Mouse (Mus musculus) megakaryocyte-erythroid progenitor cell, adult 5-6 weeks (primary cell): ENCODE measurements around the gene Macf1. TPM values are rescaled to one million over a fixed set of nuclear protein-coding genes. Genes with fewer than 3 reads are reported as not detected.
A peak's percentile ranks its signal among the peaks of the same experiment; 100 is the strongest.
"Not testable (repeated sequence)": the region's sequence is repeated elsewhere in the genome, so short reads cannot be mapped to it uniquely, and the experiment has no call there.

Source experiments
- ATAC-seq: replicated peaks from 2 replicates; pipeline ENCODE4 v1.8.0; 2016; ENCODE audit warnings: mild to moderate bottlenecking, inconsistent platforms; ENCODE audit not compliant: severe bottlenecking, poor library complexity, low FRiP score, low TSS enrichment
- total RNA-seq, 2 experiments: library from RNA; stranded (forward) in 1 of 2; stranded (reverse) in 1 of 2; fragments of 200-1000, 215-1000 nt in 1 of 2; fragments of >200 nt in 1 of 2; fragmentation: Nextera tagmentation in 1 of 2; gene quantifications; 2 replicates each; pipeline ENCODE4 v1.2.3; 2014 to 2017

Gene Macf1
- total RNA-seq, 2 experiments from 2014 or later: 101 to 111 TPM

DNA sequence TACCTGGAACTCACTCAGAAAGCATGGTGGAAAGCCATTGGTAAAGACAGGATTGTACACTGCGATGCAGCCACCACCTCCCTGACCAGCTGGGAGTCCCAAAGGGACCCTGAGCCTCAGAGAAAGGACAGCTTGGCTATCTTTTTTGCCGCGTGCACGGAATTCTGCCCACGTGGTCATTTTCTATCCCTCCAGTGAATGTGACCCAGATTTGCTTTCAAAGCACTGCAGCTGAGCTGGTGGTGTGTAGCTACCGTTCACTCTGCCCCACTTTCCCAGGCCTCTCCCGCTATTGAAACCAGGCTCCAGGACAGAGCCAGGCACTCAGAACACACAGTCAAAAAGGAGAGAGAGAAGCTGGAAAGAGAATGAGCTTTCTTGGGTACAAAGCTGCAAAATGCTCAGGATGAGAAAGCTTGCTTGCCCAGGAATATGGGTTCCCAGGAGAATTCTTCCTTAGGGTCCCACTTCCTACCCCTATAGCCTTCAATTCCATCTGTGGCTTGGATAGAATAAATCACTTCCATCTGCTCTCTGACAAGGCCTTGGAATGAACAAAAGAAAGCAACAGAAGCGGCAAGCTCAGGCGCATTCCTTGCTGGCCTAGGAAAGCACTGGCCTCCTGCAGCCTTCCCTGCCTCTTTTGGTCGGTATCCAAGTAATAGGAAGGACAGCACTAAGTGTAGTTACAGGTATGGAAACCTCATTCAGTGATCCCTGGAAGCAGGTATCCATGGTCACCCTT, 6.9 kb downstream of the Macf1 start:
- no peak for ATAC-seq

DNA sequence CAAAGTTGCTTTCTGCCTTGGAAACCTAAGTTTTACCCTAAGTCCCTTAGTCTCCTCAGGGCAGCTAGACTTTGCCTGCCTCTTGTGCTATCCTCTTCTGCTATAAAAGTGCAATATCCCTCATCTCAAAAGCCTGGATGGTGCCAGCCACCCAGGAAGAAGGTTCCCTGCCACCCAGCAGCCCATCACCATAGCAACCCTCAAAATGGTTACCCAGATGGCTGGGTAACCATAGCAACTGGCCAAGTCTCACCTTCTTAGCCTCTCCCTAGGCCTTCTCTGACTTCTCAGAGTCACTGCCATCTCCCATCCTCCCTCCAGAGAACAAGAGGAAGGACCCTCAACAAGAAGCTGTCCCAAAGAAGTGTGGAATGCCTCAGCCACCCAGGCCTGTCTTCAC, 13.6 kb downstream of the Macf1 start:
- no peak for ATAC-seq

DNA sequence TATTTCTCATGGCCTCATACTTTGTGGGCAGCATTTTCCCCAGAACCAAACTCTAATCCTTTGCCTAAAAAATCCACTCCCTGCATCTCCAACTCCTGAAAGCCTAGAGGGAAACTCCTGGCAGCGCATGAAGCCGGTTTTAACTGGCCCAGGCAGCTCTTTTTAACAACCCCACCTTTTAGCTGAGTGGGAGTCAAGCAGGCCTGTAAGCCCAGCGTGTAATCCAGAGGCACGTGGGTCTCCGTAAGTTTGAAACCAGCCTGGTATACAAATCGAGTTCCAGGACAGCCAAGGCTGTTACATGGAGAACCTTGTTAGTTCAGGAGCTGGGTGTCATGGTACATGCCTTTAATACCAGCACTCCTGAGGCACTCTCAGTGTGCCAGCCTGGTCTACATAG, 14.5 kb downstream of the Macf1 start:
- no peak for ATAC-seq

DNA sequence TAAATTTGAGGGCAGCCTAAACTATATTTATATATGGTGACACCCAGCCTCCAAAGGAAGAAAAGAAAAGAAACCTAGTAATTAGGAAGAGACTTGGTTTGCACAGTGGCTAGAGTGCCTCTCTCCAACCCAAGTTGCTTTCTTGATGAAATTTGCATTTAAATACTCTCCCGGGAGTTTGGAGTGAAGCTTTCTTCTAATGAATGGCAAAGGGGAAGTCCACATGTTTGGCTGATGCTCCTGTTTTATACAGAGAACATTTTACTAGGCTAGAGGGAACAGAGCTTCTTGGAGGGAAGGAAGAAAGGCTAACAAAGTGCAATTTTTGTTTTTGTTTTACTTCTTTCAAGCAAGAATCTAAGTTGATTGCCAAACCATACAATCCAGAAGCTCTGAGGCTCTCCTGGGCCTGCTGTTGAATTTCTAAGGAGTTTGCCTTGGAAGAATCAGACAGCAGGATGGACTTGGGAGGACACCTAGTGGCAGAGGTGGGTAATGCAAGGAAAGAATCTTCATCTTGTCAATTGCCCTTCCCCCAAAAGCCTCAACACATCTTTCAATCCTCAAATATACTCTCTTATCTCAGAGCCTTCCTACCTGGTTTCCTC, 16.8 kb downstream of the Macf1 start:
- ATAC-seq: no peak

DNA sequence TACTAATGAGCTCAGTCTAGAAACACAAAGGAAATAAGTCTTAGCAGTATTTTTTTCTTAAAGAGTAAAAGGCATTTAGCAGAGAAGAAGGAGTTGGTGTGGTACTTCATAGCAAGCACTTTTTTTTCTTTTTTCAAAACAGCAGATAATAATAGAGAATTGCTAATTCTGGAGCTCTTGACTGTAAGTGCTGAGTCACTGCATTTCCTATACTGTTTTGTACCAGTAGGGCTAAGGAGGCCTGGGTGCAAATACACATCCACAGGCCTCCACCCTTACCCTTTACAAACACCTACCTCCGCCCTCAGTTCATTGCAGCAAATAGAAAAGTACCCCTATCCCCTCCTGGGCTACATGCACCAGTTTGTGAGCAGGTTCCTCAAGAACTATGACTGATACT, 17.6 kb downstream of the Macf1 start:
- peak; percentile 39; the same call in 1 of the 2 replicates for ATAC-seq

DNA sequence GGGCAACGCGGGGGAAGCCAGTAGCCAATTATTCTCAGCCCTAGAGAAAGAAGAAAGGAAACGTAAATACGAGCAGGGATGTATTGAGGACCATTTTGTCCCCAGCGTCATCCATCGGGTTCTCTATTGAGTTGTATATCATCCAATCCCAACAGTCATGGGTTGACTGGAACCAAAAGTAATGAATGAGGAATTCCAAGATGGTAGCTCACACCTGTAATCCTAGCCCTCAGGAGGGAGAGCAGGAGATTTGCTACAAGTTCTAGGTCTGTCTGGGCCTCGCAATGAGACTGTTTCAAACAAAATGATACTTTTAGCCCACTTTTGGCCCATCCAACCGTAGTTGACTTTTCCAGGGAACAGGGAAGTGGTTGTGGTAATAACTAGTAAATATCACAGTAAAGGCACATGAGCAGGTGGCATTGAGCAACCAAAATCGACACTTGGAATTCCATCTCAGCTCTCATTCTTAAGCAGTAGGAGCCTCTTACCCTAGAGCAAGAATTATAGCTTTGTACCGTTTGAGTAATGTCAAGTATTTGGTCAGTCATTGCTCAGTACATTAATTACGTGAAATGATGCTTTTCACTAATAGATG, 18.4 kb downstream of the Macf1 start:
- no peak for ATAC-seq

DNA sequence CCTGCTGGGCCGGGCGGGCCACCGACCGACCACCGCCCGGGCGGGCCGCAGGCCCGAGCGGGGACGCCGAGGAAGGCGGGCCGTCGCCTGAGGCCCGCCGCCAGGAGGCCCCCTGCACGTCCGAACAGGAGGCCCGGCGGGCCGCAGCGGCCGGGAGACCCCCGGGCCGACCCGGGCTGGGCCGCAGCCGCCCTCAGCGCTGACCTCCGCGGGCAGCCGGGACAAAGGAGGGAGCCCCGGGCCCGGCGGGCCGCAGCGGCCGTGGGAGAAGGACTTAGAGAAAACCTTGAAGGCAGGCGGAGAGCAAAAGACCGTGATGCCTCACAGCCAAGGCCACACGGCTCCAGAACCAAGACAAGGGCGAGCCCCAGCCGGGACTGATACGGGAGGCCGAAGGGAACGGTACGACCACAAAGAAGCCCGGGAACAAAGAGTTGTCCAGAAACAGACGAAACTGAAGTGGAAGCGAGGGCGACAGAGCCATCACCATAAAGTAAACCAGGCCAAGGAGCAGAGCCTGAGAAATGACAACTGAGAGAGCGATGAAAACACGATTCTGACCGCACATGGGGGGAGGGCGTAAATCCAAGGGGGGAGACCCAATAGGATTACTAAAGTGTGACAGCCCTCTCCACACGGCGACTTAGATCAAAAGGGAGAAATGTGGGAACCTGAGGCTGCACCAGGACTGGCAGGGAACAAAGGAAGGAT, 19.1 kb downstream of the Macf1 start:
- ATAC-seq: no peak

DNA sequence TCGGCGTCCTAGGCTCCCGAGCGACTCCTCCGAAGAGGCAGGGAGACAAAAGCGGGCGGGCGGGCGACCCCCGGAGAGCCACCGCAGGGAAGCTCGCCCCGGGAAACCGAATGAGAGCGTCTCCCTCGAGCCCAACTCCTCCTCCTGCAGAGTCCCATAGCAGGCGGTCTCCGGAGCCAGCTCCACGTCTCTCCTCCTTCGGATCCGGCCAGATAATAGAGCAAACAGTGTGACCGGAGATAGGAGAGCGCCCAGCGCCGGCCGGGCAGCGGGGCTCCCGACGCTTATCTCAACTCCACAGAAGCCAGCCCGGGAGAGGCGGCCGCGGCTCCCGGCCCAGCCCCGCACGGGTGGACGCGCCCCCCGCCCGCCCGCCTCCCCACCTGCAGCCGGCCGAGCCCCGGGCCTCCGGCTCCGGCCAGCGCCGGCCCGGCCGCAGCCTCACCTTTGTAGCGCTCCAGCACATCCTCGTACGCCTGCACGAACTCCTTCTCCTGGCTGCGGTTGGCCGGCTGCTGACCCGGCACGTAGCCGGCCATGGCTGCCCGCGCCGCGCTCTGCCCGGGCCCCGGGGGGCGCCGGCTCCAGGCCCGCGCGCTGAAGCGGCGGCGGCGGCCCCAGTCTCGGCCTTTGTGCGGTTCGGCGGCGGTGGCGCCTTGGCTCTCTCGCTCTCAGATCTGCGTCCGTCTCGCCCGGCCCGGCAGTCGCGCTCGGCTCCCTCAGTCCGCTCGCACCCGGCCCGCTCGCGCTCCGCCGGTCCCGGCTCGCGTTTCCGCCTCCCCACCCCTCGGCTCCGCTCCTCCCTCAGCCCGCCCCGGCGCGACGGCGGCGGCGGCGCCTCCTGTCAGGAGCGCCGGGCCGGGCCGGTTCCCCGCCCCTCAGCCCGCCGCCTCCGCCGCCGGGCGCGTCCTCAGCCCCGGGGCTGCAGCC, 19.9 kb downstream of the Macf1 start:
- peak; percentile 89 for ATAC-seq

DNA sequence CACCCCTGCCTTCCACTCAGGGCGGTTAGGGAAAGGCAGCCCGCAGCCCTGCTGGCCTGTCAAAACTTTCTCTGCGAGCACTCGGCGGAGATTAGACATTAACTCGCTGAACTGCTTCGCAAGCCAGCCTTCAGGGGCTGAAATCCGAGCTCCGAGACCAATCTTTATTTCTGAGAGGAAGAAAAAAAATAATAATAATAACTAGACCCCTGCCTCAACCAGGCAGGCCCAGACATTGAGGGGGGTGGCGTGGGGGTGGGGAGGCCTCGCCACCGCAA, 20.5 kb downstream of the Macf1 start:
- ATAC-seq: 0 out of 2 replicates have a peak, but pooled peaks have one; percentile 16

DNA sequence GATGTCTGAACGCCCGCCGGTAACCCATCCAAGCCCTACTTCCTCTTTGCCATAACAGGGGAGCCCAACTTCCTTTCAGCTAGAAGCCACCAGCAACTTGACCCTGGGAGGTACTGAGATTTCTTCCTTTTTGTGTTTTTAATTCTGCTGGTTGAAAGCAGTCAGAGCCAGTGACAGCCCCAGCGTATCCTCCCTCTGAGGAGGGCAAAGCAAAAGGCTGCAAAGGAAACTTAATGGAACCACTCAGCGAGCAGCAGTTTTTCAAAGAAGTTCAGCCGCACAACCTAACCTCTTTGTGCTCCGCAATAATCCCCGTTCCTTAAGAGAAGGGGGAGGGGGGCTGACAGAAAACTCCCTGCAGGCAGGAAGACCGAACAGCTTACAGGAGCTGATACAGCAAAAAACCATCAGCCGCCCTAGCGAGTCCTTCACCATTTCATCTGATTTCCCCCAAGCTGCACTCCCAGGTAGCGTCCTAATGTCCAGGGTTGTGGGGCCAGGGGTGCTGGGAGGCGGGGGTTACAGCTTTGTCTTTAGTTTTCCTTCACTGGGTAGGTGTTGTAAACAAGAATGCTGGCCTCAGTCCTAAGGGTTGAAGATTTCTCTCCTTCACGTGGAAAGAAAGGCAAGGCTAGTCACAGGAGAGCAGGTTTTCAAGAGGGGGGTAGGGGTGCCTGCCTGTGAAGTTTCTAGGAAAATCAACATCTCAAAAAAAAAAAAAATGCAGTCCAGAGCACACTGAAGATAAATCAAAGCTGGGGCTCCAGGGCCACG, 21.1 kb downstream of the Macf1 start:
- no peak for ATAC-seq

DNA sequence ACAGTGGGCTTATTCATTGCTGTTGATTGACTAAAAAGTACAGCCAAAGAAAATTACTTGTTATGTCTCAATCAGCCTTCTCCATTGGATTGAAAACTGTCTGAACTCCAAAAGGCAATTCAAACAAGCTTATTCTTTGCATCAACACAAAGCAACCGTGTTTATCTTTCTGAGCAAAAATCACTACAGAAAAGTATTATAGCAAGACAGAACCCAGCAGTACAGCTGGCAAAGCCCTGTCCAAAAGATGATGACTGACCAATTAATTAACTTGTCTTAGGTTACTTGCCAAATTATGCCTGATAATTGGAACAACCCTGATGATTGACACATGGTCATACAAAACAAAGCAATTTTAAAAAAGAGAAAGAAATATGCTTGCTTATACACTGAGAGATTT, 26.0 kb downstream of the Macf1 start:
- ATAC-seq: no peak

DNA sequence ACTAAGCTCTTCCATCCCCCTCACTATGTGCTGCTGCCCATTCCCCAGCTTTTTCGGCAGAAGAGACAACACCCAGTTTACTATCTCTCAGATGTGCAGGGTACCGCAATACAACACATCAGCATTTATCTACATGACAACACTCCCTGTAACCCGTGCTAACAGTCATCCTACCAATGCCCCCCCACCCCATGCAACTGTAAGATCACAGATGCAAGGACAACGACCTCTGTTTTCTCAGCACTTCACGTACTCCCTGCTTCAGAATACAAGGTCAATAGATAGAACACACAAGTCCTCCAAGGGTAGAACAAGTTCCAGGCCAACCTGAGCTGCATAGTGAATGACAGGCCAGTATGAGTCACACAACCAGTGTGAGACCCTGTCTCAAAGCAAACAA, 28.9 kb downstream of the Macf1 start:
- peak; percentile 96 for ATAC-seq

DNA sequence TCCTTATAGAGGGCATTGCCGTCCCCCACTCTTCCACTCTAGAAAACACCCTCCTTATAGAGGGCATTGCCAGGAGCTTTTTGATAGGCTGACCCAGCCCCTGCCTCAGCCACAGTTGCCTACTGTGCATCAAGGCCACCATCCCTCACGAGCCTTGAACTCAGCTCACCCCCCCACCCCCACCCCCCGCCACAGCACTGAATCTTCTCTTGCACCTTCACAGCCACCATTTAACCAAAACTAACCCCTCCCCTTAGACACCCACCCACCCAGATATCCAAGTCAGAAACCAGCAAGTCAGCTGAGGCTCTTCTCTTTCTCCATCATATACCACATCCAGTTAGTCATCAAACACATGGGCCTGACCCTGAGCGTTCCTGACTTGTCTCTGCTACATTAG, 29.6 kb downstream of the Macf1 start:
- ATAC-seq: no peak

DNA sequence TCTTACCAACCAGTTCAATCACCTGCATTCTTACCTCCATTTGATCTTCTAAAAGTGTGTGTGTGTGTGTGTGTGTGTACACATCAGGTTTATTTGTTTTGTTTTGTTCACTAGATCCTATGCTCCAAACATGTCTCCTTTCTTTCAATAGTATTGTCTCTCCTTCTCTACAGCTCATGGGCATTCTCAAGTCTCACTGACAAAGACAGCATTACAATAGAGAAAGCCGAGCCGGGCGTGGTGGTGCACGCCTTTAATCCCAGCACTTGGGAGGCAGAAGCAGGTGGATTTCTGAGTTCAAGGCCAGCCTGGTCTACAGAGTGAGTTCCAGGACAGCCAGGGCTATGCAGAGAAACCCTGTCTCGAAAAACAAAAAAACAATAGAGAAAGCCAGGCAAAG, 30.7 kb downstream of the Macf1 start:
- not testable (repeated sequence) for ATAC-seq

DNA sequence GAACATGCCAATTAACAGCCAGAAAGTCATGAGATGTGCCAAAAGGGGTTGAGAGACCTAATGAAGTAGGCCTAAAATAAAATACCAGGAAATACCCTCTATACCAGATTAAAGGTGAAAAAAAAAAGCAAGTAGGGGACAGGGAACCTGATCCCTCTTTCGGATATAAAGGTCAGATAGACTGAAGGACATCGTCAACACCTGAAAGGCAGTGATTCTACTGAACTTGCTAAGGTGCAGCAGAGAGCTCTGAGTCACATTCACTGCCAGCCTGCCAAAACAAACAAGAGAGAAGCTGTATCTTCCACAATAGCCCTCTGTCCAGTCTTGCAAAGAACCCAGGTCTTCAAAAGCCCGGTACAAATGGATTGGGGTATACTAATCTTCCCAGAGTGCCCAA, 32.0 kb downstream of the Macf1 start:
- ATAC-seq: no peak

DNA sequence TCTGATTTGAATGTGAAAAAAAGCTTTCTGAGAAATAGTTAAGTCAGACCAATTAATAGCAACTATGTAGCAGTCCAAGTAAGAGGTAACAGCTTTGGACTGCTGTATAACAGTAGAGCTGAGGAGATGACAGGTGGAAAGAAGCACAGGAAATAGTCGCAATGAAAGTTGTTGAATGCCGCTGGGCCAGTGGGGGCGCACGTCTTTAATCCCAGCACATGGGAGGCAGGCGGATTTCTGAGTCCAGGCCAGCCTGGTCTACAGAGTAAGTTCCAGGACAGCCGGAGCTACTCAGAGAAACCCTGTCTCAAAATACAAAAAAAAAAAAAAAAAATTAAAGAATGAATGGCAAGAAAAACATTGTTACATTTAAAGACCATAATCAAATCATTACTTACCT, 35.0 kb downstream of the Macf1 start:
- no peak for ATAC-seq

DNA sequence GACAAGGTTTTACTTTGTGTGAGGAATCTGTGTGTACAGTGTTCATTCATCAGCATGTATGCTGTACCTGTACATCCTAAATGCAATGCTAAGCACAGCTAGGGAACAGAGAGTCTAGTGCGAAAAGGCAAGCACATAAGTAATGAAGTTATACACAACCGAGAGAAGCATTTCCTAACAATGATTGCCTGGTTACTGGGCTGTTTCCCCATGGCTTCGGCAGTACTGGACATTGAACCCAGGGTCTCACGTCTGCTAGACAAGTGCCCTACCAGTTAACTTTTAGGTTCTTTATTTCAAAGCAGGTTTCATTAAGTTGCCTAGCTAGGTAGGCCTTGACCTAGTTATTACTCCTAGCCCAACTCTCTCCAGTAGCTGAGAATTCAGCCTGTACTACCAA, 36.5 kb downstream of the Macf1 start:
- no peak for ATAC-seq

DNA sequence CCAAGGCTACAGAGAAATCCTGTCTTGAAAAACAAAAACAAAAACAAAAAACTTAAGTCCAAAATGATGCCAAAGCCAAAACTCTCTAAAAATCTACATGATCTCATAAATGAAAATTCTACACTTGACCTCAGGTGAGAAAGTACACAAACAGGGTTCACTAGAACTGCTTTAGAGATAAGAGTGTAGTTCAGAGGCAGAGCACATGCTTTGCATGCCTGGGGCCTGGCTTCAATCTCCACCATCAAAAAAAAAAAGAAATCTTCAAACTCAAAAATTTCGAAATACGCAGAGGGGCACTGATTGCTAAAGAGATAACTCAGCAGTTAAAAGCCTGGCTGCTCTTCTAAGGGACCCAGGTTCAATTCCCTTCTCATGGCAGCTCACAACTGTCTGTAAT, 37.1 kb downstream of the Macf1 start:
- no peak for ATAC-seq
